Mouse (Mus musculus) bone marrow, adult 2 months (tissue): ENCODE results near the gene Ltk.

Experiments
- CTCF ChIP-seq: fragments of 200-500 bp; IDR thresholded peaks from 2 replicates; pipeline ENCODE4 v1.5.1; 2011; ENCODE audit warnings: low read length, control low read depth; ENCODE audit not compliant: control insufficient read depth, insufficient read depth
- POLR2A ChIP-seq: fragments of 200-500 bp; IDR thresholded peaks from 2 replicates; pipeline ENCODE4 v1.6.1; 2011; ENCODE audit warnings: low read depth, mild to moderate bottlenecking, control low read depth, low read length, borderline replicate concordance; ENCODE audit not compliant: control insufficient read depth

DNA sequence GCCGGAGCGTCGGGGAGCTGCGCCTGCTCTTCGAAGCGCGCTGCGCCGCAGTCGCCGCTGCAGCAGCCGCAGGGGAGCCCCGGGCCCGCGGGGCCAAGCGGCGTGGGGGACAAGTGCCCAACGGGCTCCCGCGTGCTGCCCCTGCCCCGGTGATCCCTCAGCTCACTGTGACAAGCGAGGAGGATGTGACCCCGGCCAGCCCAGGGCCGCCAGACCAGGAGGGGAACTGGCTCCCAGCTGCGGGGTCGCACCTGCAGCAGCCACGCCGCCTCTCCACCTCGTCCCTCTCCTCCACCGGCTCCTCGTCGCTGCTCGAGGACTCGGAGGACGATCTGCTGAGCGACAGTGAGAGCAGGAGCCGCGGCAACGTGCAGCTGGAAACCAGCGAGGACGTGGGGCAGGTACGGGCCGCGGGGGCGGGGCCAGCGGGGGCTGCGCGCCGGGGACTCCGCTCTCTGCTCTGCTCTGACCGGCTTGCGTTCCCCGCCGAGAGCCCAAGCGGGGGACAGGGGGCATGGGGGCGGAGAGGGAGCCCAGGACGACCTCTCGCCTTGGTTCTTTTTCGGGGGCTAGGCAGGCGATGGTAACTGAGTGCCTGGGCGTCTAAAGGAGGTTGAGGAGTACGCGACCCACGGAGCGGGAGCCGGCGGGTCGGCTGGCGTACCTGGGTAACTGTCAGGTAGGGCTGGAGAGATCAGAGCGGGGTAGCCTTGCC, 17.6 kb downstream of the Ltk start:
- TF ChIP-seq POLR2A (no peak), CTCF (no peak)
